Mouse (Mus musculus) CD4-positive, CD25-positive, alpha-beta regulatory T cell, adult 2 months (primary cell): Measurements from ENCODE around the gene Prima1.

Source experiments
- DNase-seq: peaks from one replicate; pipeline ENCODE4 v3.0.0-alpha.2; 2012; ENCODE audit warnings: low read depth, low spot score

Prima1 gene

GRCm38 (mm10) chr12:103226121-103226520 lies 15.8 kb downstream of the Prima1 start:
- DNase-seq, result no peak

- DNase-seq, result no peak
Measured at GRCm38 (mm10) chr12:103223671-103224070, 18.3 kb downstream of the Prima1 start.

GRCm38 (mm10) chr12:103215877-103216610 lies 25.9 kb downstream of the Prima1 start:
- no peak for DNase-seq

- no peak for DNase-seq
Measured at GRCm38 (mm10) chr12:103214797-103215196, 27.2 kb downstream of the Prima1 start.

GRCm38 (mm10) chr12:103214270-103214669 lies 27.7 kb downstream of the Prima1 start:
- no peak for DNase-seq

GRCm38 (mm10) chr12:103213591-103213990 lies 28.4 kb downstream of the Prima1 start:
- no peak for DNase-seq

- no peak for DNase-seq
Measured at GRCm38 (mm10) chr12:103211078-103211477, 30.9 kb downstream of the Prima1 start.

GRCm38 (mm10) chr12:103209581-103209980 lies 32.4 kb downstream of the Prima1 start:
- DNase-seq, result no peak

GRCm38 (mm10) chr12:103205561-103205960 lies 36.4 kb downstream of the Prima1 start:
- DNase-seq, result no peak

- no peak for DNase-seq
Measured at GRCm38 (mm10) chr12:103202592-103203544, 39.1 kb downstream of the Prima1 start.

GRCm38 (mm10) chr12:103192996-103193395 lies 49.0 kb downstream of the Prima1 start:
- no peak for DNase-seq

- DNase-seq, result no peak
Measured at GRCm38 (mm10) chr12:103189771-103190170, 52.2 kb downstream of the Prima1 start.

GRCm38 (mm10) chr12:103188223-103188622 lies 53.7 kb downstream of the Prima1 start:
- DNase-seq, result no peak

GRCm38 (mm10) chr12:103187020-103187419 lies 54.9 kb downstream of the Prima1 start:
- DNase-seq, result no peak

- no peak for DNase-seq
Measured at GRCm38 (mm10) chr12:103183057-103183456, 58.9 kb downstream of the Prima1 start.

- DNase-seq, result no peak
Measured at GRCm38 (mm10) chr12:103168892-103169291, 73.1 kb downstream of the Prima1 start.

- DNase-seq, result no peak
Measured at GRCm38 (mm10) chr12:103164101-103165030, 77.6 kb downstream of the Prima1 start.

GRCm38 (mm10) chr12:103163596-103163995 lies 78.4 kb downstream of the Prima1 start:
- DNase-seq, result no peak

GRCm38 (mm10) chr12:103160721-103161120 lies 81.2 kb downstream of the Prima1 start:
- no peak for DNase-seq

- no peak for DNase-seq
Measured at GRCm38 (mm10) chr12:103159016-103159415, 82.9 kb downstream of the Prima1 start.

- no peak for DNase-seq
Measured at GRCm38 (mm10) chr12:103157129-103157910, 84.6 kb downstream of the Prima1 start.
